Mouse (Mus musculus) left cerebral cortex, adult 9 months (tissue): ENCODE data around the gene Akr1c12.
"Not testable (repeated sequence)": the region's sequence is repeated elsewhere in the genome, so short reads cannot be mapped to it uniquely, and the experiment has no call there.

Experiments used
- DNase-seq, 2 experiments: peaks; one replicate each; pipeline ENCODE4 v3.0.0; 2022; ENCODE audit warnings: low spot score in 2 of 2

The Akr1c12 gene

GRCm38 (mm10) chr13:4279284-4279683 lies at the start of gene Akr1c12:
Gene Akr1c12 (minus strand): TSS chr13:4279433.
- no peak for DNase-seq

GRCm38 (mm10) chr13:4318773-4319172 lies 39.5 kb upstream of the Akr1c12 start:
- no peak for DNase-seq

- no peak for DNase-seq
Measured at GRCm38 (mm10) chr13:4313907-4314306, 34.7 kb upstream of the Akr1c12 start.

- DNase-seq: no peak
Measured at GRCm38 (mm10) chr13:4304861-4305565, 25.8 kb upstream of the Akr1c12 start.

- DNase-seq: no peak
Measured at GRCm38 (mm10) chr13:4296991-4297390, 17.8 kb upstream of the Akr1c12 start.

GRCm38 (mm10) chr13:4281471-4282412 lies 2.5 kb upstream of the Akr1c12 start:
- peak; percentile 5 to 52 for DNase-seq

- DNase-seq: no peak
Measured at GRCm38 (mm10) chr13:4277526-4277925, 1.7 kb downstream of the Akr1c12 start.

GRCm38 (mm10) chr13:4270860-4271259 lies 8.4 kb downstream of the Akr1c12 start:
- DNase-seq: no peak

- DNase-seq: not testable (repeated sequence)
Measured at GRCm38 (mm10) chr13:4265455-4265854, 13.8 kb downstream of the Akr1c12 start.

GRCm38 (mm10) chr13:4265047-4265446 lies 14.2 kb downstream of the Akr1c12 start:
- no peak for DNase-seq

- no peak for DNase-seq
Measured at GRCm38 (mm10) chr13:4264612-4265011, 14.6 kb downstream of the Akr1c12 start.

GRCm38 (mm10) chr13:4257349-4257748 lies 21.9 kb downstream of the Akr1c12 start:
- DNase-seq: no peak

- DNase-seq: not testable (repeated sequence)
Measured at GRCm38 (mm10) chr13:4256894-4257293, 22.3 kb downstream of the Akr1c12 start.

GRCm38 (mm10) chr13:4249347-4249746 lies 29.9 kb downstream of the Akr1c12 start:
- no peak for DNase-seq

- DNase-seq: no peak
Measured at GRCm38 (mm10) chr13:4244861-4245559, 34.2 kb downstream of the Akr1c12 start.

- no peak for DNase-seq
Measured at GRCm38 (mm10) chr13:4233536-4234172, 45.6 kb downstream of the Akr1c12 start.

GRCm38 (mm10) chr13:4233135-4233534 lies 46.1 kb downstream of the Akr1c12 start:
- no peak for DNase-seq

- no peak for DNase-seq
Measured at GRCm38 (mm10) chr13:4230841-4231623, 48.2 kb downstream of the Akr1c12 start.

- no peak for DNase-seq
Measured at GRCm38 (mm10) chr13:4228441-4228840, 50.8 kb downstream of the Akr1c12 start, which contains the start of gene Akr1c19. Gene Akr1c19 (plus strand): TSS chr13:4228700.
